Mouse (Mus musculus) kidney, adult 2 months (tissue): Measurements from ENCODE around the gene Azgp1.

Experiments
- CTCF ChIP-seq: fragments of 200-500 bp; conservative IDR thresholded peaks from 2 replicates; pipeline ENCODE4 v1.5.1; 2011; ENCODE audit warnings: low read depth, mild to moderate bottlenecking, control low read depth, low read length, moderate library complexity, mixed read lengths; ENCODE audit not compliant: insufficient read depth, insufficient read length
- POLR2A ChIP-seq: fragments of 200-500 bp; IDR thresholded peaks from one replicate; pipeline ENCODE4 v1.6.1; 2011; ENCODE audit warnings: low read depth, low read length, control low read depth

- TF ChIP-seq CTCF (no peak), POLR2A (no peak)
Observed at GRCm38 (mm10) chr5:137974724-137975123, 6.6 kb upstream of the Azgp1 start.
